Mouse (Mus musculus) heart, adult 2 months (tissue): ENCODE measurements around the gene Galnt9.
A peak's percentile ranks its signal among the peaks of the same experiment; 100 is the strongest.

Source experiments
- CTCF ChIP-seq: fragments of 200-600 bp; IDR thresholded peaks from 2 replicates; pipeline ENCODE4 v1.8.1; 2022; ENCODE audit warnings: antibody characterized with exemption, mild to moderate bottlenecking, moderate library complexity
- POLR2A ChIP-seq: fragments of 200-500 bp; IDR thresholded peaks from 2 replicates; pipeline ENCODE4 v1.6.1; 2011; ENCODE audit warnings: mild to moderate bottlenecking, low read depth, low read length, control low read depth; ENCODE audit not compliant: insufficient read depth

GRCm38 (mm10) chr5:110639459-110639858 lies 95.3 kb downstream of the Galnt9 start:
- TF ChIP-seq POLR2A (no peak), CTCF (peak; percentile 90)
